Mouse (Mus musculus): Measurements from ENCODE around the gene Zfp709. TPM values are rescaled to one million over a fixed set of nuclear protein-coding genes. Genes with fewer than 3 reads are reported as not detected.
"Not testable (repeated sequence)": the region's sequence is repeated elsewhere in the genome, so short reads cannot be mapped to it uniquely, and the experiment has no call there.

Zfp709 gene
- total and polyA plus RNA-seq, 3 experiments = 1.4 to 3.6 (median 2.8) TPM

GRCm38 (mm10) chr8:71926551-71926950 lies 44.7 kb downstream of the Zfp709 start:
- H3K9ac ChIP-seq (ENCODE audit: insufficient read depth, low read depth) = no peak overlapping the region
- no peaks in the 10 kb centered on the region for H3K27me3 ChIP-seq (replicated peaks)
- in situ Hi-C loops (cut with MboI; ENCODE audit: low pct_ligation_motif_present, low pct_unique_long_range_greater_than_20kb, low sequenced_read_pairs) (no loop called here), dilution Hi-C loops (cut with MboI; ENCODE audit: extremely low pct_ligation_motif_present, extremely low pct_unique_long_range_greater_than_20kb, low sequenced_read_pairs) (no loop called here)
- peaks cover 30 to 51% of the 10 kb centered on the region in 2 experiments for H3K36me3 ChIP-seq (replicated peaks in 1 of 2; ENCODE audit: control insufficient read depth in 1 of 2, insufficient read depth in 1 of 2, low read length in 1 of 2)
- no peaks in the 10 kb centered on the region for H3K9me3 ChIP-seq (replicated peaks; ENCODE audit: low read length)
- no peak overlapping the region for H3K4me3 ChIP-seq (replicated peaks in 1 of 3; ENCODE audit: low read depth in 2 of 3, low read length in 2 of 3, poor library complexity in 1 of 3)
- no peak for TF ChIP-seq MAFK (IDR thresholded peaks at IDR 0.05; ENCODE audit: insufficient replicate concordance, low read length)
- no peak for TF ChIP-seq E2F4 (IDR thresholded peaks at IDR 0.05; ENCODE audit: insufficient replicate concordance, low read depth, low read length)
- no peak for TF ChIP-seq TCF12 (IDR thresholded peaks at IDR 0.05; ENCODE audit: low read depth, low read length)
- no peak for TF ChIP-seq PAX5 (IDR thresholded peaks at IDR 0.05; ENCODE audit: low read length)
- no peak for TF ChIP-seq ZMIZ1 (IDR thresholded peaks at IDR 0.05; ENCODE audit: low read depth, low read length)
- no peak for TF ChIP-seq GABPA (IDR thresholded peaks at IDR 0.05; ENCODE audit: insufficient replicate concordance, low read depth, low read length)
- no peak for TF ChIP-seq ZNF384 (IDR thresholded peaks at IDR 0.05; ENCODE audit: low read depth, low read length)
- no peak for TF ChIP-seq HCFC1 (IDR thresholded peaks at IDR 0.05; ENCODE audit: low read depth, low read length)
- no peak for TF ChIP-seq JUN (IDR thresholded peaks at IDR 0.05; ENCODE audit: insufficient read depth, low read depth, low read length)
- no peak for TF ChIP-seq NRF1 (IDR thresholded peaks at IDR 0.05; ENCODE audit: low read depth, low read length)
- TF ChIP-seq ELF1 (IDR thresholded peaks at IDR 0.05; ENCODE audit: low read depth, low read length) = no peak
- no peak for TF ChIP-seq ETS1 (conservative IDR thresholded peaks at IDR 0.05; ENCODE audit: low read depth, low read length)
- TF ChIP-seq RAD21 (IDR thresholded peaks at IDR 0.05; ENCODE audit: low read depth, low read length) = no peak
- no peak for TF ChIP-seq KAT2A (IDR thresholded peaks at IDR 0.05; ENCODE audit: insufficient replicate concordance, low read length)
- no peak for TF ChIP-seq MAZ (IDR thresholded peaks at IDR 0.05; ENCODE audit: low read depth, low read length)
- no peak overlapping the region for H3K27ac ChIP-seq (ENCODE audit: insufficient read depth, low read depth)
- DNase-seq (ENCODE audit: extremely low read depth) = no peak
- no peak overlapping the region for H3K4me2 ChIP-seq (ENCODE audit: insufficient read depth, low read depth, poor library complexity, severe bottlenecking)
- H3K79me2 ChIP-seq (replicated peaks; ENCODE audit: control insufficient read depth, extremely low read depth, insufficient read depth, poor library complexity, severe bottlenecking) = peaks cover 13% of the 10 kb centered on the region
- peaks cover 4 to 40% of the 10 kb centered on the region in 2 experiments; a peak in 3 of 4 replicates for H3K4me1 ChIP-seq (ENCODE audit: control insufficient read depth in 1 of 2, insufficient read depth in 2 of 2)

GRCm38 (mm10) chr8:71927779-71928178 lies 46.0 kb downstream of the Zfp709 start:
- DNase-seq (ENCODE audit: extremely low read depth) = no peak
- Histone ChIP-seq H3K36me3 (replicated peaks in 1 of 2; ENCODE audit: control insufficient read depth in 1 of 2, insufficient read depth in 1 of 2, low read length in 1 of 2) (peaks cover 30 to 54% of the 10 kb centered on the region in 2 experiments), H3K27ac (ENCODE audit: insufficient read depth, low read depth) (no peak overlapping the region), H3K4me3 (replicated peaks in 1 of 3; ENCODE audit: low read depth in 2 of 3, low read length in 2 of 3, poor library complexity in 1 of 3) (no peak overlapping the region), H3K4me2 (ENCODE audit: insufficient read depth, low read depth, poor library complexity, severe bottlenecking) (no peak overlapping the region), H3K27me3 (replicated peaks) (no peaks in the 10 kb centered on the region), H3K79me2 (replicated peaks; ENCODE audit: control insufficient read depth, extremely low read depth, insufficient read depth, poor library complexity, severe bottlenecking) (peaks cover 13% of the 10 kb centered on the region), H3K4me1 (ENCODE audit: control insufficient read depth in 1 of 2, insufficient read depth in 2 of 2) (peaks cover 4 to 38% of the 10 kb centered on the region in 2 experiments; a peak in 3 of 4 replicates), H3K9me3 (replicated peaks; ENCODE audit: low read length) (no peaks in the 10 kb centered on the region), H3K9ac (ENCODE audit: insufficient read depth, low read depth) (no peak overlapping the region)
- dilution Hi-C loops (cut with MboI; ENCODE audit: extremely low pct_ligation_motif_present, extremely low pct_unique_long_range_greater_than_20kb, low sequenced_read_pairs) (no loop called here), in situ Hi-C loops (cut with MboI; ENCODE audit: low pct_ligation_motif_present, low pct_unique_long_range_greater_than_20kb, low sequenced_read_pairs) (no loop called here)
- no peak for TF ChIP-seq E2F4 (IDR thresholded peaks at IDR 0.05; ENCODE audit: insufficient replicate concordance, low read depth, low read length)
- TF ChIP-seq UBTF (IDR thresholded peaks at IDR 0.05; ENCODE audit: low read depth, low read length) = no peak
- no peak for TF ChIP-seq TBP (conservative IDR thresholded peaks at IDR 0.05; ENCODE audit: low read depth, low read length)
- TF ChIP-seq ELF1 (IDR thresholded peaks at IDR 0.05; ENCODE audit: low read depth, low read length) = no peak
- TF ChIP-seq ZC3H11A (IDR thresholded peaks at IDR 0.05; ENCODE audit: low read depth, low read length) = no peak
- TF ChIP-seq KAT2A (IDR thresholded peaks at IDR 0.05; ENCODE audit: insufficient replicate concordance, low read length) = no peak
- no peak for TF ChIP-seq CHD2 (IDR thresholded peaks at IDR 0.05; ENCODE audit: low read length)
- TF ChIP-seq ETS1 (conservative IDR thresholded peaks at IDR 0.05; ENCODE audit: low read depth, low read length) = no peak
- no peak for TF ChIP-seq ZMIZ1 (IDR thresholded peaks at IDR 0.05; ENCODE audit: low read depth, low read length)
- no peak for TF ChIP-seq IRF4 (IDR thresholded peaks at IDR 0.05; ENCODE audit: low read depth, low read length)
- TF ChIP-seq NRF1 (IDR thresholded peaks at IDR 0.05; ENCODE audit: low read depth, low read length) = no peak
- TF ChIP-seq MAX (IDR thresholded peaks at IDR 0.05; ENCODE audit: low read length) = no peak
- no peak for TF ChIP-seq NELFE (IDR thresholded peaks at IDR 0.05; ENCODE audit: low read depth, low read length)
- no peak for TF ChIP-seq JUN (IDR thresholded peaks at IDR 0.05; ENCODE audit: insufficient read depth, low read depth, low read length)

- H3K36me3 ChIP-seq (replicated peaks in 1 of 2; ENCODE audit: control insufficient read depth in 1 of 2, insufficient read depth in 1 of 2, low read length in 1 of 2); H3K9ac ChIP-seq (ENCODE audit: insufficient read depth, low read depth); DNase-seq (ENCODE audit: extremely low read depth); H3K4me2 ChIP-seq (ENCODE audit: insufficient read depth, low read depth, poor library complexity, severe bottlenecking); dilution Hi-C loops (cut with MboI; ENCODE audit: extremely low pct_ligation_motif_present, extremely low pct_unique_long_range_greater_than_20kb, low sequenced_read_pairs); in situ Hi-C loops (cut with MboI; ENCODE audit: low pct_ligation_motif_present, low pct_unique_long_range_greater_than_20kb, low sequenced_read_pairs); H3K4me3 ChIP-seq (replicated peaks in 1 of 3; ENCODE audit: low read depth in 2 of 3, low read length in 2 of 3, poor library complexity in 1 of 3); H3K27me3 ChIP-seq (replicated peaks); H3K79me2 ChIP-seq (replicated peaks; ENCODE audit: control insufficient read depth, extremely low read depth, insufficient read depth, poor library complexity, severe bottlenecking); H3K9me3 ChIP-seq (replicated peaks; ENCODE audit: low read length); H3K27ac ChIP-seq (ENCODE audit: insufficient read depth, low read depth): not testable (repeated sequence)
- peaks cover 7 to 11% of the 10 kb centered on the region in 2 experiments for H3K4me1 ChIP-seq (ENCODE audit: control insufficient read depth in 1 of 2, insufficient read depth in 2 of 2)
Observed at GRCm38 (mm10) chr8:71938037-71938436, 56.2 kb downstream of the Zfp709 start.
